Mouse (Mus musculus) lung, postnatal 4 days (tissue): ENCODE measurements around the gene Gzma.

Source experiments
- DNase-seq, 2 experiments: peaks; one replicate each; pipeline ENCODE4 v3.0.0; 2021

Gene Gzma

DNA sequence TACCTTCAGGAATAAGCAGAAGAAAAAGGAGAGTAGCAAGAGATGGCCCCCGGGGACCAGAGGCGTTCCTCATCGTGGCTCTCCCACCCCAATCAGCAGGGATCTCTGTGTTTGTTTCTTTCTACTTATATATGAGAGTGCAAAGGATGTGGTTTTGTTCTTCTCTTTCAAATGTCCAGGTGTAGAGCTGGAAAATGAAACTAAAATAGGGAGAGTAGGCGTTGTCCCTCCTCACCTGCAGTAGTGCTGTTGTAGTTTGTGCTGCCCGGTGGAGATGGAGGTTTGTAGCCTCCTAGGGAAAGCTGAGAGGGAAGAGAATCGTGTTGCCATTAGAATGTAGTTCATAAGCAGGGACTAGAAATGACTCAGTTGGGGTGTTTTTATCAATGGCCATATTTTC, at the start of gene Gzma:
Gene Gzma (minus strand): TSS at position 103 of the 400 bp plus-strand sequence.
- DNase-seq = no peak

DNA sequence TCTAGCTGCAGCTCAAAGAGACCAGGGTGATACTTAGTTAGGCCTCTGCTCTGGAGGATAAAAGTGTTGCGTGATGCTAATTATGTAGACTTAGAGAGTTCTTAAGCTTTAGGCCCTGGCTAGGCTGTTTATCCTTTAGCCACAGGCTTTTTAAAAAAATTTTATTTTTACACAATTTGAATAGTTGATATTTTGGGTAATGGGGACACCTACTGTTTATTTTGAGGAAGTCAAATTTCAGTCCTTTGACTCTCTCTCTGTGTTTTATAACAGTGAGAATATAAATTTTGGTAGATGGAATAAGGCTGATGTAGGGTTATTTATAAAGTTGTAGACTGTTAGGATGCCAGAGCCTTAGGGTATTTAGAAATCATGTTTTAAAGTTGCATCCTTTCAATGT, 38.8 kb upstream of the Gzma start:
- no peak for DNase-seq

DNA sequence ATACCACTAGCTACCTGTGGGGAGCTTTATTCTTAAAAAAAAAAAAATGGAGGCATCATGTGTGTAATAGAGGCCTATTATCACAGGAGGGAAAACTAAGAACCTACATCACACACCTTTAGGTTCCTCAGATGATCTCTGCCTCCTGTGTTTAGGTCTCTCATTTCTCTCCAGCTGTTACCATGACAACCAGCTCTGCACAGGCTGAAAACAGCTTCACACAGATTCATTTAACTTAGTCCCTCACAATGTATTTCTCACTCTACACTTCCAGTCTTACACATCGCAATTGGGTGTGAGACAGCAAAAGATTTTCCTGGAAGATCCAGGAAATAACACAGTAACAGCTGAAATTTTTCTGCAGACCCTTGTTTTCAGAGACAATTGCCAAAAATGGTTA, 29.2 kb upstream of the Gzma start:
- DNase-seq = no peak

DNA sequence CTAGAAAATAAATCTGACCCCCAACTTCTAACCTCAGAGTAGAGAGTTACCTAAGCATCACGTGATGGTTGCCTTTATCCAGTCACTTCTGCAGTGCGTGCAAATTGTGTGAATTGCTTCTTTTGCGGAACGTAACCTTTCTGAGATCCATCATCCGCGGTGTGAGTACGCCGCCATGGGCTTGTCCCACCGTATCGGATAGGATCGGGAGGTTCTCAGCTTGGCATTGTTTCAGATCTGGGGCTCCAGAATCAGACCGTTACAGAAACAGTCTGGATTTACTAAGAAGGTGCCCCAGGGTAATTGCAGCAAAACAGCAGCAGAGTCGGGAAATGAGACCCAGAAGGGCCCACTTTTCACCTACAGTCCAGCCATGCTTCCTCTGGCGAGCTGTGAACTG, 20.5 kb upstream of the Gzma start:
- no peak for DNase-seq

DNA sequence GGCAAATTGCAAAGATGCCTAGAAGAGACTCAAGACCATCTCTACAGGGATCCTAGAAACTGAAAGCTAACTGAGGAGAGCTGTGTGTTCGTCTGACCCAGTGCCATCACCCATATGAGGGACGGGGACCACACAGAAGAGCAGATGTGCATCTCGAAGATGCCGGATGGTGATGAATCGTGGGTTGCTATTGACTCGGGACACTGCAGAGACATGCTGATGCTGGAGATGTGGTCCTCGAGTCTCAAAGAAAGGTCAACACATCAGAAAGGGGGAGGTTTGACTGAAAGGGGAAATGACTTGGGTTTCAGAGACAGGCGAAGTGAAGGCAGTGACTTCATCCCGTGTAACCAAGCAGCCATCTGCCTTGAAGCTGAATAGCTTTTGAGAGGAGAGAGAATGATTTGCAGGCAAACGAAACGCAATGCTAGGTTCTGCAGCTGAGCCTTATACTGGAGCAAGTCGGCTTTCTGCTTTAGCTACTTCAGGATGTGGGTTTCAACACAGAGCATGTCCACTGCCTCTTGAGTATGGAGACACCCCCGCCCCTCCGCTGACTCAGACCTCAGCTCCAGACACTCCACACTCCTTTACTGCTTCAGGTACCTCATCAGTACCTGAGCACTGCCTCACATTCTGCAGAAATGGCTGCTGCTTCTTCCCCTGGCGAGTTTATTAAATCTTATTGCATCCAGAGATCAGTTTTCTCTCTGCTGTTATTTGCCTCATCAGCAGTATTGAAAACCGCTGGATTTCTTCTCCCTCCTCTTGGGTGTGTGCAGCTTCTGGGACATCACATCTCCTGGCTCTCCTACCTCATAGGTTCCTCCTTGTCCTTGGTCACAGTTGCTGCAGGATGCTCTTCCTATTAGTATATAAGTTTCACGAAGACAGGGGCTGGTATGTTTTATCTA, 19.8 kb upstream of the Gzma start:
- no peak for DNase-seq

DNA sequence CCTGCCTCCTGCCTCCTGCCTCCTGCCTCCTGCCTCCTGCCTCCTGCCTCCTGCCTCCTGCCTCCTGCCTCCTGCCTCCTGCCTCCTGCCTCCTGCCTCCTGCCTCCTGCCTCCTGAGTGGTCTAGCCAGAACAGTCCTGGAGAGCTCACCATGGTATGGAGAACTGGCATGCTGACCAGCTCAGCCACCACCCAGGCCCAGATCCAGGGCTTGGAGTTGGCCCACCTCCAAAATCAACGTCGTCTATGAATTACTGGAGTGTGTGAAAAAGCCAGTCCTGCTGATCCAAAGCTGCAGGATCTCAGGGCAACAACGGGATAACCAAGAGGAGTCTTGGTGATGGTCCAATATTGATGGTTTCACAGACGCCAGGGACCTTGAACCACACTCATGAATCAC, 18.2 kb upstream of the Gzma start:
- DNase-seq = peak in 1 of 2 experiments; percentile 32

DNA sequence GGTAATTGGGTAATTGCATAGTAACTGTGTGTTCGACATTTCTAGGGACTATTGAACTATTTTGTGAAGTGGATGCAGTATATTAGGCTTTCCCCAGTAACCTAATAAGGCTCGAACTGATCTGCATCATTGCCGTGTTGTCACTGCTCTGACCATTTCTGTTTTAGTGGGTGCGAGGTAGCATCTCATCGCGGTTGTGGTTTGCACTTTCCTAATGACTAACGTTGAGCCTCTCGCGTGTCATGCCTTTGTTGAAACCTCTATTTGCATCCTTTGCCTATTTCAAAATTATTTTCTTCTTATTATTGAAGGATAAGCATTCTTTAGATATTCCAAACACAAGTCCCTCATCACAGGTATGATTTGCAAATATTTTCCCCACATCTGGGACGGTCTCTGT, 4.0 kb upstream of the Gzma start:
- no peak for DNase-seq

DNA sequence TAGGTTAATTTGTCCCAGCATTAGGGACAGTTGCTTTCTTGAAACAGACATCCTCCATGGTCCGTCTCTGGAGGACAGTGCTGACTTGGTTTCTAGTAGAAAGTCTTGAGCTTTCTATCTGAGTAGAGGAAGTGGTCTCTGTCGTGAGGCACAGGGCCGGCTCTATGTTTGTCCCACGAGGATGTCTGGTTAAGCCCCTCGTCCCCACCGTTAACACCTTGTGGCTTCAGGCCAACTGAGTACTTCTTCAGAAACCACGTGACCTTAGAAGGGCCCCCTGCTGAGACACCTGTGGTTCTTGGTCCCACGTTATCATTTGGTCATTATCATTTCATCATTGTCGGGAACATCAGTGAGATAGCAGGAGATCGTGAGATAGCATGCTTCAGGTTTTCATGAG, 1.0 kb upstream of the Gzma start:
- DNase-seq = no peak

DNA sequence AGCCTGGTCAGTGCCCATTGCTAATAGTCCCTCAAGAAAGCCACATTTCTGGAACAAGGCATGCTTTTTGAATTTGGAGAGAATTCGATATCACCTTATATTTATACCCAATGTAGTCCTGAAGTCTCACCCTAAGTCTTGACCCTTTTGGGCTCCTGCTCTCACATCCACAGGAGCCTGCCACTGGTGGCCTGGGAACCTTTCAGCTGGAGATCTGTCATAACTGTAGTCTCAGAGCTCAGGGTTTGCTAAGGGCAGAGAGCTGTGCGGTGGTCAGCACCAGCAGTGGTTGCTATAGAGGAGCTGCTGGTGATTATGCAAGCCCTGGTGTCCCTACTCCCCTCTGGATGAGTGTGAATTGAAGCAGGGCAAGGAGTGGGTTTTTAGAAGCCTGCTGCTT, 2.4 kb downstream of the Gzma start:
- no peak for DNase-seq

DNA sequence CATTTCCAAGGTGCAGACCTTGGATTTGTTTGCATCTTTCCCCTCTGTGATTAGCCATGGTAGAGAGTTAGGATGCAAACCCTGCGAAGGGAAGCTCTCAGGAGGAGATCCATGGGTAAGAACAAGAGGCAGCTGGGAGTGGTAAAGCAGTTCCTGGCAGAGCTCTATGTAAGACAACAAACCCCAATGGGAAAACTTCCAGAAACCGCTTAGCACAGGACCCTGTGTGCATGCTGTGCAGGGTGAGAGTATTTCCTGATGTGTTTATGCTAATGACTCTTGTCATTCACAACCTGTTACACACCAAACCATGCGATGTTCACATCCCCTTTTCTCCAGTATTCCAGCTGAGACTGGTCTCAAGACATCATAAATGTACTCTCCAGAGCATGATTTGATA, 3.8 kb downstream of the Gzma start:
- DNase-seq = no peak

DNA sequence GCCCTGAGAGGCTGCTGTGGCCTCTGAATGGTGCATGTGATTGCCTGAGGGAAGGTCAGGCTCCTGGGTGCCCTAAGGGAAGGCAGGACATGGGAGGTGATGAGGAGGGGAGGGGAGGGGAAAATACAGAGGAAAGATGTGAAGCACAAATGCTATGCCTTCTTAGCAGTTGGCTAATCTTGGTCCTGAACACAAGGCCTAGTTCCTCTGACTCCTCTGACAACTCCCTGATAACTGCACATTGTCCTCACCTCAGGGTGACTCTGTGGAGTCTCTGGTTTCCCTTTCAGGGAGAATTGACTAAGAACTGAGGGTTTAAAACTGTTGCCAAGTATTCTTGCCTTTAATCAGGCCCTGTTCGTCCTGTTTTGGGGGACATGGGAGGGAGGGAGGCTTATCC, 6.2 kb downstream of the Gzma start:
- no peak for DNase-seq

DNA sequence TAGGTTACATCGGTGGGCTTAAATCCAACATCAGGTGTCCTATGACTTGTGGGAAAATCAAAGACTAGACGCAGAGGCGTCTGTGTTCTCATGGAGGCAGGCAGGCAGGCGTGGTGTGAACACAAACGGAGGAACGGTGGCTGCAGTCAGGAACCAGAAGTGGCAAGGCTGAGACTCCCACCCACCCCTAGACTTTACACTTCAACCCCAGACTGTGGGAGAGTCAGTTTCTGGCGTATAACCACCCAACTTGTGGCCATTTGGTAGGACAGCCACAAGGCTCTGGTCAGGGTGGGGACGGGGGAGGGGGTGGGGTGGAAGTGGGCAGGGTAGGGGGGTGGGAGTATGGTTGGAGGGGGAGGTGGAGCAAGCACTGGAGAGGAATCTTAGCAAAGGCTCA, 10.3 kb downstream of the Gzma start:
- no peak for DNase-seq

DNA sequence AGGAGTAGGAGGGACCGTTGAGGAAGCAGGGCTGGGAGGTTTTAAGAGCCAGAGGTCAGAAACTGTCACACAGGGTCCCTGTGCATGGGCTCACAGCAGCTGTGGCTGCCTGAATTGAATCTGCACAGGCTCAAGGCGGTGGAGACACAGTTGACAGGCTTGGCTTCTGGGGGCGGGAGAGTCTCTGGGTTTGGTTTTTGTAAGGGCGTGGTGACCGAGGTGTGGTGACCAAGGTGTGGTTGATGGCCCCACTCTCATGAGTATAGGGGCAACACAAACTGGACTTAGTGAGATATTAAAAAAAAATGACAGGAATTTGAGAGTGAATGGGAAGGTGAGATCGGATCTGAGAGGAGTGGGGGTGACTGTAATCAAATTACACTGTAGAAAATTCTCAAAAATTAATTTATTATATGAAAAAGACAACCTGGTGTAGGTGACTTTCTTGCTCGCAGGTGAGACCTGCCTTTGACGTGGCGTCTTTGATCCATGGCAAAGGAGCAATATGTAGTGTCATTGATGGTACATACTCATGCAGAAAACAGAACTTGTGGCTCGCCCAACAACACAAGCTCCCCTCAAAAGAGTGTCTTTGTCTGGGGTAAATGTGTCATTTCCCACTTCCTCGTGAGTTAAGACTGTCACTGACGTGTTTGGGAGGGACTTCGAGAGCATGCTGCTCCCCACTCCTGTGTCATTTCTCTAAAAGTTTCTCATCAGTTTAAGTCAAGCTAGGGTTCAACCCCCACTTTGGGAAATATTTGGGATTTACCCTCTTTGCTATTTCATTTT, 13.4 kb downstream of the Gzma start:
- no peak for DNase-seq

DNA sequence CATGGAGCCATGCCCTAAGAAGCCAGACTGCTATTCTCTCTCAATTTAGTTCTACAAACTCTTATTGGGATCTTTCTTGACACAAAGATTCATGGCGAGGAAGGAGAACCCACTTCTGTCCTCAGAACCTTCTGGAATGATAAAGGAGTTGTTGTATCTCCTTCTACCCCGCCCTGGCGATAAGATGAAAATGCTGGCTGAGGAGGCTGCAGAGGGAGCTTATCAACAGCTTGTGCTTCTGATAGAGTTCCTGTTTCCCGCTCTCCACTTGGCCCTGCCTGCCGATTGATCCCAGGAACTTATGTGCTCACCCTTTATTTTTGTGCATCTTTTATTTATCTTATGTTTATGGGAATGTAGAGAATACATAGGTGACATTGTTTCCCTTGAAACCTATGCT, 16.0 kb downstream of the Gzma start:
- no peak for DNase-seq

DNA sequence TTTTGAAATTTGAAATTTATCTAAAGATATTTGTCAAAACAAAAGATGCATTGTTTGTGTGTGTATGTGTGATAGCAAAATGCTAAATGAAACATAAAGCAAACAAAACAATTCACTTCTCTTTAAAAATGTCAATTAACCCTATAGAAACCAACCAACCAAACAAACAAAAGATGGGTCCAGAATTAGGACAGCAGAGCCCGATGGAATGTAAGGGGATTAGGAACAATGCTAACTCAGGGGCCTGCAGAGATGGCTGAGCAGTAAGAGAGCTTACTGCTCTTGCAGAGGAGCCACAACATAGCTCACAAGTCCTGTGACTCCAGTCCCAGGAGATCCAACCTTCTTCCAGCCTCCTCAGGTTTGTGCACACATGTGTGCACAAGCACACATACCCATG, 18.7 kb downstream of the Gzma start:
- DNase-seq = no peak

DNA sequence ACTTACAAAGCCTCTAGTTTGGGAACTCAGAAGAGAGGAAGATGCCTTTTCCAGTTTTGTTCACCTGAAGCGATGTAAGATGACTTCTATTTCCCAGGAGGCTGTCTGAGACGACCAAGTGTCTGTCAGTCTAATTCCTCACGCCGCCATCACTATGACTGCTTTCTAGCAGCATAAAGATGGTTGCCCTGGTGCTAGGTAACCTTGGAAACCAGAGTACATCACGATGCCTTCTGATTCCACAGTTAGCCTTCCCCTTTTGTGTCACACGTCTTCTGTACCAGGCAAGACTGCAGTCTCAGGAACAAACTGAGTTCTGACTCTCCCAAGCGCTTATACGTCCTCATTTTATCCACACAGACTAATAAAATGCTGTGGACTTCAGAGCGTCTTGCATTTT, 21.8 kb downstream of the Gzma start:
- DNase-seq = no peak

DNA sequence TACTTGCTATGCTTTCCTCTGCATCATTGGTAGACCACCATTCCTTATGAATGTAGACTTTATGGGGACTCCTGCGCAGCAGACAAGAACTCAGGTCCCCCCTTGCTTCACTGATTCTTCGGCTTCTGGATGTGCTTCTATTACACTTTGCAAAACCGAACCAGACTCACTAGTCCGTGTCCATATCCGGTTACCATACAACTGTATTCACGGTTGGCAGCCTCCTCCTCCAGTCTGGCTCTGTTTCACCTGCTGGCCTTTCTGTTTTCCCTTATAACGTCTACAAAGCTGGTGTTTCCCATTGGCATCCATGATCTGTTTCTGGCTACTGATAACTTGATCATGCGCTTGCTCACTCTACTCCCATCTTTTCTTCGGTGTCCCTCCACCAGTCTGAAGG, 36.2 kb downstream of the Gzma start:
- DNase-seq = no peak

DNA sequence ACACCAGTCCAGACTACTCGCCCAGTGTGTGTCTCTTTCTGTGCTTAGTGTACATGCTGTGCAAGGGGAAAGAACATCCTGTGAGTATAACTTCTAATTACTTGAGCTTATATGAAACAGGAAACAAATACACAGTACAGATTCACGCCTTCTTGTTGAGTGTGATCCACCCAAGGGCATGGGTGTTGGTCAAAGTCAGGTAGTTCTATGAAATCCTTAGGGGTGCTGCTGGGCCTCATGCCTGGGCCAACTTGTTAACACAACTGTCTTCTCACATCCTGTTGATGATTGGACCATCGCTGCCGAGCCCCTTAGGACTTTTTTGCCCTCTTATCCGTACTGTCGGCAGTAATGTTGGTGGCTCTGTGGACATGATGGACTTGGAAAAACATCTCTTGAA, 39.0 kb downstream of the Gzma start:
- no peak for DNase-seq

DNA sequence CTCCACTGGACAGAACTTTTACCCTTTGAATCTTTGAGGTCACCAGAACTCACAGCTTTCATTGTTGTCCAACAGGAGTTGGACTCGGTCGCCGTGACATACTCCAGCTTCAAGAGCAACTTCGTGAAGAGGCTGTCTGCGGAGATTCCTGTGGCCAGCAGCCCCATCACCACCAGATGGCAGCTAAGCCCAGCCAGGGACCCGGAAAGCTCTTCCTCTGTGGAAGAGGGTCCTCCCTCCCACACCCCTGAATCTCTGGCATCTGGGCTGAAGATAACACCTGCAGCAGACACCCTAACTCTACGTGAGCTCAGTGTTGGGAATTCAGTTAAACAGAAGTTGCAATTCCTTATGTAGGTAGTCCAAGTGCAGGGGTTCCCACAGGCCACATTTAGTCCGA, 45.0 kb downstream of the Gzma start:
- peak; percentile 23 to 35 for DNase-seq

DNA sequence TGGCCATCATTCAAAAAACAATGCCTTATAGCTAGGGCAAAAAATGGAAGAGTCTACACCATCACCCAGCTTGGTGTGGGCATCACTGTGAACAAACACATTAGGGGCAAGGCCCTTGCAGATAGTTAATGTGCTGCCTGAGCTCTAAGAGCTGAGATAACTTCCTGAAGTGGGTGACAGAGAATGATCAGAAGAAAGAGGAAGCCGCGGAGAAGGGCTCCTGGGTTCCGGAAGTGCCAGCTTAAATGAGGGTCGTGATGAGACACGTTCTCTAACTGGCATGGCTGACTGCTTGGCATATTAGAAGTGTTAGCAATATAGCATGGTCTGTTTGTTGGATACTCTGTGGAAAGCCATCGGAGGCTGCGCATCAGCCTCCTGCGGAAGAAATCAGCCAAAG, 46.6 kb downstream of the Gzma start:
- DNase-seq = no peak

DNA sequence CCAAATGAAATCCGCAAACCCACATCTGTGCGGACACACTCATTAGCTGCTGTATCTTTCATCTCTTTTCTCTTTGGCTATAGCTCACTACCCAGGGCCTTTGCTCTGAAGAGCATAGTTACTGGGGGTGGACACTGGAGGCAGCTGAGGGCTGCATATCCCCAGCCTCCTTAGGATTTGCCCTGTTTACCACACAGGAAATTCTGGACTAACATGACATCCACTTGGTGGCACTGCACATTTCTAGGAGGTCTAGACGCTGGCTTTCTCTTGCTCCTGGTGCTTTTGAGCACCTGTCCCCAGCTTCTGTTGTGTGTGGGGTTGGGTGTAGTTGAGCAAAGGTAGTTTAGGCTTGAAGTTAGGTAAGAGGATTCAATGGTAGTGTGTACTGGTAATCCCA, 53.1 kb downstream of the Gzma start:
- no peak for DNase-seq

DNA sequence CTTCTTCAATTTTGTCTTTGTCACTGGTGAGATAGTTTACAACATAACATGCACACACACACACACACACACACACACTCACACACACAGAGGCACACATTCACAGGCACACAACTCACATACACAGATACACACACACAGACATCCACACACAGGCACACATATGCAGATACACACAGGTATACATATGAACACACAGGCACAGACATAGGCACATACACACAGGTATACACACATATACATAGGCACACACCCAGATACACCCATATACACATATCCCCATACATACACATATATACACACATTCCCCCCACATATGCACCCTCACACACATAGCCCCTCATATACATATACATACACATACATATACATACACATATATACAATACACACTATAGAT, 53.8 kb downstream of the Gzma start:
- DNase-seq = no peak

DNA sequence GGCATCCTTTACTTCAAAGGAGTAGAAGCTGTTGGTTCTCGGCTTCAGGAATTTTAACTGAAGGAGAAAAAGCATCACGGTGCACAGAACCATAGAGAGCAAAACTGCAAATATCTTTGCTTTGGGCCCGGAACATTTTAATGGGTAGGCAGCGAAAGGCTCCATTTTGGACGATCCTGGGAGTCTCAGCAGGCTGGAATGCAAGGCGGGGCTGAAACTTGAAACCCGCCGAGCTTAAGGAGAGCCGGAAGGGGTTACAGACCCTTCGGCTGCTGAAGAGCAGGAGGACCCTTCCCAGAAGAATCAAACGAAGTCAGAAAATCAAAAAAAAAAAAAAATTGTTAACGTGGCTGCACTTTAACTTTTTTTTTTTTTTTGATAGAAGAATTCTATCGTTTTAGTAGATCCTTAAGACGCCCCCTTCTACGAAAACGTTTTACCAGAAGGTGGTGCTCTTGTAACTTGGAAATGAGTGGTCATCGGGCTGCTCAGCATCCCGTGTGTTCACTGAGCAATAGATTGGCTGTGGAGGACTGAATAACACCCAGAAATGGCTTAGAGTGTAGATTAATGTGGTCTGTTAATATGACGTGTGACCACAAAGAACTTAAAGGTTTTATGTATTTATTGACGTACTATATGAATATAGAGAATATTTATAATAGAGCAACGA, 54.4 kb downstream of the Gzma start, which contains the start of gene Gpx8:
Gene Gpx8 (minus strand): TSS at position 200 of the 673 bp plus-strand sequence.
- DNase-seq = peak; percentile 71 to 75
